Mouse (Mus musculus) WW6 (cell line): ENCODE measurements at regions not wholly inside any gene's neighbourhood (a gene's known extent, or its start where the extent isn't known, plus 50 kb on each side); places are given as distances from the start of the nearest gene placed in this dataset.

Experiments used
- DNase-seq: peaks from one replicate; pipeline ENCODE4 v3.0.0-alpha.2; 2013; ENCODE audit warnings: low read depth, low spot score

- no peak for DNase-seq
Measured at GRCm38 (mm10) chr13:70282731-70283130, 354.7 kb downstream of the Ice1 start.

GRCm38 (mm10) chr13:70283231-70283630, 354.2 kb downstream of the Ice1 start:
- no peak for DNase-seq

- DNase-seq = no peak
Measured at GRCm38 (mm10) chr13:70292713-70293112, 344.7 kb downstream of the Ice1 start.

- no peak for DNase-seq
Measured at GRCm38 (mm10) chr13:70303953-70304525, 333.4 kb downstream of the Ice1 start.

GRCm38 (mm10) chr13:70310516-70310915, 326.9 kb downstream of the Ice1 start:
- DNase-seq = no peak

GRCm38 (mm10) chr13:70311226-70312055, 326.0 kb downstream of the Ice1 start:
- DNase-seq = no peak

GRCm38 (mm10) chr13:70313205-70313604, 324.2 kb downstream of the Ice1 start:
- DNase-seq = no peak

- no peak for DNase-seq
Measured at GRCm38 (mm10) chr13:70323537-70323936, 313.9 kb downstream of the Ice1 start.

- no peak for DNase-seq
Measured at GRCm38 (mm10) chr13:70336069-70336468, 301.4 kb downstream of the Ice1 start.

GRCm38 (mm10) chr13:70340437-70340836, 297.0 kb downstream of the Ice1 start:
- DNase-seq = no peak

- DNase-seq = no peak
Measured at GRCm38 (mm10) chr13:70343191-70343734, 294.2 kb downstream of the Ice1 start.

GRCm38 (mm10) chr13:70343911-70344310, 293.5 kb downstream of the Ice1 start:
- DNase-seq = no peak

- DNase-seq = no peak
Measured at GRCm38 (mm10) chr13:70344311-70344710, 293.1 kb downstream of the Ice1 start.

GRCm38 (mm10) chr13:70348456-70348855, 289.0 kb downstream of the Ice1 start:
- DNase-seq = no peak

- no peak for DNase-seq
Measured at GRCm38 (mm10) chr13:70348965-70349364, 288.5 kb downstream of the Ice1 start.

GRCm38 (mm10) chr13:70369647-70370046, 267.8 kb downstream of the Ice1 start:
- no peak for DNase-seq

GRCm38 (mm10) chr13:70380772-70381171, 256.7 kb downstream of the Ice1 start:
- no peak for DNase-seq

- DNase-seq = no peak
Measured at GRCm38 (mm10) chr13:70385292-70385691, 252.1 kb downstream of the Ice1 start.

GRCm38 (mm10) chr13:70412788-70413187, 224.6 kb downstream of the Ice1 start:
- DNase-seq = no peak

GRCm38 (mm10) chr13:70418156-70418555, 219.3 kb downstream of the Ice1 start:
- DNase-seq = no peak

GRCm38 (mm10) chr13:70439419-70439818, 198.0 kb downstream of the Ice1 start:
- no peak for DNase-seq

GRCm38 (mm10) chr13:70446940-70447339, 190.5 kb downstream of the Ice1 start:
- DNase-seq = no peak
